Mouse (Mus musculus) cerebellum, adult 9-10 months (tissue): ENCODE data around the gene Ppp2r5e.
"Not testable (repeated sequence)": the region's sequence is repeated elsewhere in the genome, so short reads cannot be mapped to it uniquely, and the experiment has no call there.

Experiments used
- DNase-seq: peaks from one replicate; pipeline ENCODE4 v3.0.0; 2022

The Ppp2r5e gene

GRCm38 (mm10) chr12:75536566-75536965, 59.5 kb downstream of the Ppp2r5e start:
- no peak for DNase-seq

DNA sequence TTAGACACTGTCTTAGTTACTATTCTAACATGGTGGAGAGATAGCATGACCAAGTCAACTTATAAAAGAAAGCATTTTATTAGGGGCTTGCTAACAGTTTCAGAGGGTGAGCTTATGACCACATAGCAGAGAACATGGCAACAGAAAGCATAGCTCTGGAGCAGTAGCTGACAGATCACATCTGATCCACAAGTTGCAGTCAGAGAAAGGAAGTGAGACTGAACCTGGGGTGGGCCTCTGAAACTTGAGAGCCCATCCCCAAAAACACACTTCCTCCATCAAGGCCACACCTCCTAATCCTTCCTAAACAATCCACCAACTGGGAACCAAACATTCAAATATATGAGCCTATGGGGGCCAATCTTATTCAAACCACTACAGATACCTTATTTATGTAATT, 62.9 kb downstream of the Ppp2r5e start:
- DNase-seq: no peak

DNA sequence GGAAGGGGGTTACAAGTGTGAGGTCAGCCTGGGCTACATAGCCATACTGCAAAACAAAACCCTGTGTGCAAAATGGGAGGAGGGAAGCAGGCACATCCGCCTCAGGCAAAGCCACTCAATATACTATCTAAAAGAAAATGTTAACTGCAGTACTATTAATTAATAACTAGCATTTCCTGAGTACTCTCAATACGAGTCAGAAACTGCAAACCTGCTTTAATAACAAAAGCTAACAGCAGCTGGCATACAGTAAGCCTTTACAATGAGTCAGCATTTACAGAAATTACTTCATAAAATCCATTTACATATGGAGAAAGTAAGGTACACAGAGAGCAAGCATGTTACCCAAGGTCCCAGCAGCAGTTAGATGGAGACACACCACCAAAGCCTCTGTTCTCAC, 64.2 kb downstream of the Ppp2r5e start:
- DNase-seq: no peak

DNA sequence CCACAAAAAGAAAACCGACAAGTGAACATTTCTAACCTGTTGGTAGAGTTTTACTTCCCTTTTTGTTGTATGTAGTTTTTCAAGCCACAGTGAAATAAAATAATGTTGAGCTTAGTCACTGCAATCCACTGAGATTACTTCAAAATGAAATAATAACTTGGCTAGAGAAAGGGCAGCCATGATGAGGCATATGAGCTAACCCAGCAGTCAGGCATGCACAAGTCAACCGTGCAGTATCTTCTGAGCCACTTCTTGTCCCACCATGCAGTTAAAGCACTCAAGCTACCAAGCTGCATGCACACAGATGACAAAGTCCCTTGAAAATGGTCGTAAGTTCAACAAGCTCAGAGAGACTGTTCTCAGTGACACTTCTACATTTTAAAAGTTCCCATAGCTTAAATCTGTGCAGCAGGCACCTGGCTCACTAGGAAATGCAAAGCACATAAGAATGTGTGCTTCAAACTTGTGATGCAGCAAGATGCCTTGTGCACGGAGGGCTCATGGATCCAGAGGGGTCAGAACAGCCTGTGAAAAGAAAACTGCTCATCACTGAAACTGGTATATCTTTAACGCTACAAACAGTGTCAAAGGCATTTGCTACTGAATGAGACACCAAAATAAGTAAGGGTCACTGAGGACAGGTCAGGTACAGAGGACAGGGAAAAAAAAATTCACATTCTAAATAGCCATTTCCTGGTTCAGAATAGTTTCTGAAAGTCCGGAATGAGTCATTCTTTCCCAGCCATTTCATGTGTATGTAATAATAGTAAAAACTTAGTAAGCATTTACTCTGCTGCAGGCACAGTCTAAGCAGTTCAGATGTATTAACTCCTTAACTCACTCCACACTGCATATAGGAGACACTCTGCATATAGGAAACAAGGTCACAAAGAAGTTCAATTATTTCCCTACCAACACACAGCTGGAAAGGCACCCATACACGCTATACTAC, 66.9 kb downstream of the Ppp2r5e start:
- no peak for DNase-seq

DNA sequence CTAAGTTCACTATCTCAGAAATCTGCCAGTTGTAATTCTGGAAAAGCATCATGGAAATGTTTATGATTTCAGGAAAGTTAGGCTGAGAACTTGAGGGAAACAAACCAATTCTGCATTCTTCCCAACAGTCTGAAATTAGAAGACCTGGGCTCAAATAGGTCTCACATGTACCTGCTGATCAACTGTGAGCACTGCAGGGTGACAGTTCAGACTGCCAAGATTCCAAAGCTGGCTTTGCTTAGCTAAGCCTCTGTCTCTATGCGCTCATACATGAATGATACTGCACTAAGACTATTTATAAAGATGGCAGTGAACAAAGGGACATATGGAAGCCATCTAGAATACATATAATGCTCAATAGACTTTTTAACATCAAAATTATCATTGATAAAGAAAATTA, 67.7 kb downstream of the Ppp2r5e start:
- peak; percentile 77 for DNase-seq

DNA sequence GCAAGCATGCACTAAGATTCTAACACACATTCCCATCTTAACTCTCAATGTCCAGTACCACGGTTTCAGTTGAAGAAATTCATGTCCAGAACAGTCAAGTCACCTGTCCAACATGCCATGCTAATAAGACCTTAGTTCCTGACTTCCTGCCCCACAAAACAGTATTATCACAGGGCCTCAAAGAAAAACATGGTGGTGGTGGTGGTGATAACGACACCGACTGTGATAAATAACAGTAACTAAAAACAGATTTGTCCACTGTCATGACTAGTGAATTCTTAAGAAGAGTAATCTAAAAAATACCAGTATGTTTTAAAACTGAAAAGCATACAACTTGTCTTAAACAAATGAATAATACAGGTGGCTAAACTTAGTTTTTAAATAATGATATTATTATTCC, 71.8 kb downstream of the Ppp2r5e start:
- no peak for DNase-seq

DNA sequence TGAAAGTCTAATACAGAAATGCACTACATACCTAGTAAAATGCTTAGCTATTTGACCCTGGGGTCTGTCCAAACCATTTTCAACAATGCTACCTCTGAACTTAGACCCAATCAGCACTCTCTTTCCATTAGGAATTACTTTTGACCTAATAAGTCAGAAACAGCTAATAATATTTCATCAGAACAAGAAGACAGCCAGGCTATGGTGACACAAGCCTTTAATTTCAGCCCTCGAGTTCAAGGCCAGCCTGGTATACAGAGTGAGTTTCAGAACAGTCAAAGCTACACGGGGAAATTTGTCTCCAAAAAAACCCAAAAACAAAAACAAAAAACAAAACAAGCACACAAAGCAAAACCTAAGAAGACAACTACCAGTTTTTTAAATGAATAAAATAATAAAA, 73.1 kb downstream of the Ppp2r5e start:
- DNase-seq: no peak

DNA sequence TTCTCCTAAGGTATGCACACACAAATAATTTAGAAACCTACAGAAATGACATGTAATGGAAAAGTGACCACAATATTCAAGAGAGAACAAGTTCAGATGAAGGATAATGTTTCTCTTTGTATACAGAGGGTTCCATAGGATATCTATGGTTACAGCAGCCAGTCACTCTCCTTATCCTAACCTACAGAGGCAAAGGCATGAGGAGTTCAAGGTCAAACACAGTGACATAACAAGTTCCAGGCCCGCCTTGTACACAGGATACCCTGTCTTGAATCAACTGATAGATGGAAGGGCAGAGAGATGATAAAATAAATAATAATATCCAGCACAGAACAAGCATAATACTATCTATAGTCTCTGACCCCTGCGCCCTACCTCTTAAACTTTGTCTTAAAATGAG, 73.7 kb downstream of the Ppp2r5e start:
- no peak for DNase-seq

- DNase-seq: no peak
These were observed 75.7 kb downstream of the Ppp2r5e start for GRCm38 (mm10) chr12:75520395-75520794.

- no peak for DNase-seq
These were observed 76.7 kb downstream of the Ppp2r5e start for GRCm38 (mm10) chr12:75519181-75519940.

DNA sequence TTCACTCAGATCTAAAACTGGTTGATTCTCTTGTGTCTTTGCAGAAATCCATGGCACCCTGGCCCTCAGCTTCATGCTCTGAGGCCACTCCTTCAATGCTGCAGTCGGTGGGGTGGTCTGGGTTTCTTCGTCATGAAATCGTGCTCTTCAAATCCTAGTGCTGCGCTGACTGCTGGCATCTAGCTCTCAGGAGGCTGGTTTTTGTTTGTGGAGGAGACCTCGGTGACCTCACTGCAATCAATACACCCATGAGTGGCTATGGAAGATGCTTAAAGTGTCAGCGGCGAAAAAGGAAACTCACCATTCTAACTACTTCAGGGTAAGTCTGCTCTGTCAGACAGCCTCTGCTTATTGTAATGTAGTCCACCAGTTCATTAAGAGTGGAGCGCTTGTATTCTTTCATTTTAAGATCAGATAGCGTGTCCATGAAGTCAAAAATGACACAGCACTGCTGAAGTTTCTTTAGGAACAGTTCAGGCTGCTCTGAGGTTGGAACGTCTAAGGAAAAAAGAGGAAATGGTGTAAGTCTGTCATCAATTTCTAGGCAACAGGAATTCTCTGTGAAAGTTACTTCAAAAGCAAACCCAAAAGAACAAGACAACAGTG, 80.6 kb downstream of the Ppp2r5e start:
- no peak for DNase-seq

GRCm38 (mm10) chr12:75511520-75511919, 84.5 kb downstream of the Ppp2r5e start:
- no peak for DNase-seq

GRCm38 (mm10) chr12:75504991-75505650, 90.9 kb downstream of the Ppp2r5e start:
- no peak for DNase-seq

GRCm38 (mm10) chr12:75502664-75503063, 93.4 kb downstream of the Ppp2r5e start:
- peak; percentile 57 for DNase-seq

GRCm38 (mm10) chr12:75497698-75498097, 98.3 kb downstream of the Ppp2r5e start:
- no peak for DNase-seq

DNA sequence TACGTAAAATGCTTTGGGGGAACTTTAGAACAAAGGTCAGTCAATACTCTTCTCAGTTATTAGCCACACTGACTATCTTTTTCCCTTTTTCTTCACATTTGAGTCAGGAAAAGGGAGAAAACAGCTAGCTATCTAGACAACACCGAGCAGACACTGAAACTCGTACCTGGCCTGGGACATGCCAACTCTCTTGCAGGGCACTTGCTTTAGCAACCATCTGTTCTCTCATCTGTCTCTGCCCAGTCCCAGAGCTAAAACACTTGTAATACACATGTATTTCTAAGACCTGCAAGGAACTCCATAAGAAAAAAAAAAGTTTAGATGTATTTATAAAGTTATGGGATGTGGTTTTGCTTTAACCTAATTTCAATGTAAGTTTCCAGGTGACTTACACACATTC, 100.4 kb downstream of the Ppp2r5e start:
- peak; percentile 59 for DNase-seq

DNA sequence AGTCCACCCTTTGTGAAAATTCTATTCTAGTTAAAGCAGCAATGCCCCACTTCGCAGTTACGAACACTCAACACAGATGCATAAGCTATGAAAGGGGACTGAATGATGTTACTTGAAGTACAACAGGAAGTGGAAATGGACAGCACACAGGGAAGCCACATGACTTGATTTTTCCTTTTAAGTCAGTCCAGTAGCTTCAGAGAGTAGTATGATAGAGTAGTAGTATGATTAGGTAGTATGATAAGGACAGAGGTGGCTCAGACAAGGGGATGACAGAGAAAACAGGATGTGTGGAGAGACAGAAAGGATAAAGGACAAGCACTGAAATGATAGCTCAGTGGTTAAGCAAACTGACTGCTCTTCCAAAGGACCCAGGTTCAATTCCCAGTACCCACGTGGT, 101.4 kb downstream of the Ppp2r5e start:
- DNase-seq: no peak

- DNase-seq: no peak
These were observed 103.3 kb downstream of the Ppp2r5e start for GRCm38 (mm10) chr12:75492549-75493327.

GRCm38 (mm10) chr12:75492148-75492547, 103.9 kb downstream of the Ppp2r5e start:
- DNase-seq: not testable (repeated sequence)

DNA sequence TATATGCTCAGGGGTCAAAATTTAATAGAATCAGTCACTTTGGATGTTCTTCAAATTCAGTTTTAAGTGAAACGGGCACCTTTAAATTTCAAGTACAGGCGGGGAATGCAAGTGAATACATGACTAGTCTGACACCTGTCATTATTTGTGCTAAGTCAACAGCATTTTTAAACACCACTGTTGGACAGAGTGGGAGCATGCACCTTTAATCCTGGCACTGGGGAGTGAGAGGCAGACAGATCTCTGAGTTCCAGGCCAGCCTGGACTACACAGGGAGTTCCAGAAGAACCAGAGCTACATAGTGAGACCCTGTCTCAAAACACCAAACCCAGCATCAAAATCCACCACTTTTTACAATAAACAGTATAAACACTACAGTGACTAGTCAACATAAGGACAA, 108.5 kb downstream of the Ppp2r5e start:
- no peak for DNase-seq

DNA sequence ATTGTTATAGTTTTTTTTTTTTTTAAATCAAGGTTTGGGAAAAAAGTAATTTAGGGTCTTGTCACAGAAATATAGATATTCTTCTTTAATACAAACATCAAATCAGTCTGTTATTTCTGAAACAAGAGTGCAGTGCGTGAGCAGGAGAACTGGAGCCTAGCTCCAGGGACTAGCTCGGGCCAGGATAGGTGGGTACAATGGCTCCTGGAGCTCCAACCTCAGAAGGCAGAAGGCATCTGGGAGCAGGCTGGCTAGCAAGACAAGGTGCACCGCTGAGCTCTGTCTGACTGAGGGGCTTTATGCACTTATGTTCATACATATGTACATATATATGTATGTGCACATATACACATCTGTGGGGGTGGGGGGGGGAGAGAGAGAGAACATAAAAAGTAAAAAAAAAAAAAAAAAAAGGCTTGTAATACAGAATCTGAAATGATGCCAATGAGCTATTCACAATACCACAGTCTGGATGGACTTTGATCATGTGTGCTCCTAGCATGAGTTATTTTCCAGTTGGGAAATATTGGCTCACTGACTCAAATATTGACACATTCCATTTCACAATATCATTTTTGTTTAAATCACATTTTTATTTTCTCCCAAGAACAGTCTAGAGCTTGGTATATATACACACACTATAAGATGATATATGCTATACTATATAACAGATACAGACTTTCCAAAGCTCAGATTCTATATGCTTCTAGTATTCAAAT, 109.3 kb downstream of the Ppp2r5e start:
- no peak for DNase-seq

DNA sequence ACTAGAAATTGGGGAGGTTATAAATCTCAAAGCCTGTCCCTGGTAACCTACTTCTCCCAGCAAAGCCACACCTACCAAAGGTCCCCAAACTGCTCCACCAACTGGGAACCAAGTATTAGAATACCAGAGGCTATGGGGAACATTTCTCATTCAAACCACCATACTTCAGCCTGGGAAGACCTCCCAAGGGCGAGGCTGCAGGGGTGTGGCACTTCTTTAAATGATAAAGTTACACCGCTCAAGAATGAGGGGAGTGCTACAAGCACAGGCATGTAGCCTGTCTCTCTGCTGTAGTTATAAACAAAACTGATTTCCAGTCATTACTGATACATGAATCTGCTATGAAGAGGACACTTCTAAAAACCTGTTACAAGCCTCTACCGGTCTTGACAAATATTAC, 113.3 kb downstream of the Ppp2r5e start:
- no peak for DNase-seq
